17 mouse cellular contexts compared by ENCODE assay signal in genomic region chr19:58896216-58896615, GRCm38 (mm10). TPM values are rescaled to one million over a fixed set of nuclear protein-coding genes. Genes with fewer than 3 reads are reported as not detected.
DNase-seq lines count a peak whose midpoint lies in the region; TF ChIP-seq lines count a peak whose summit lies in the region.
"Had no signal": no experiment of that assay in that cellular context is flagged by ENCODE, and none has a peak within 500 bp of the region (broad histone marks: within the 10 kb centered on the region; RNA-seq: fewer than 3 reads in every experiment).

No protein-coding gene starts in this region.

- no peaks in the 10 kb centered on the region for H3K27me3 ChIP-seq in cerebellum, adult 2 months (ENCODE audit: control insufficient read depth, insufficient read depth, low read length)
- H3K27me3 ChIP-seq in heart, embryonic 10.5 days (ENCODE audit: insufficient read depth, poor library complexity, severe bottlenecking) = no peaks in the 10 kb centered on the region
- H3K27me3 ChIP-seq: heart, embryonic 15.5 days; liver, embryonic 12.5 days had no signal

- TF ChIP-seq POLR2A in cerebellum, adult 2 months (IDR thresholded peaks at IDR 0.05; ENCODE audit: borderline replicate concordance, insufficient read depth, low read length) = no peak

- no peaks in the 10 kb centered on the region for H3K36me3 ChIP-seq in heart, embryonic 10.5 days
- H3K36me3 ChIP-seq: heart, embryonic 15.5 days; liver, embryonic 12.5 days; midbrain, embryonic 10.5 days had no signal

- intact Hi-C loops in left cerebral cortex, postnatal 14 days (cut with DNase I) = no loop called here

- 22% methylated on average over 3 of the region's 3 CpGs for WGBS in cerebellum, adult 2 months
- 86% methylated on average over 3 of the region's 3 CpGs for WGBS in heart, embryonic 10.5 days

- no peak overlapping the region for H3K27ac ChIP-seq in cerebellum, adult 2 months (ENCODE audit: insufficient read depth, low read length)
- H3K27ac ChIP-seq in heart, embryonic 10.5 days = no peak overlapping the region
- H3K27ac ChIP-seq: heart, embryonic 15.5 days; liver, embryonic 12.5 days; midbrain, embryonic 10.5 days had no signal

- DNase-seq in layer of hippocampus, adult 18-20 months (ENCODE audit: low spot score in 2 of 2) = peak; percentile 23 to 46
- DNase-seq in layer of hippocampus, postnatal 14 days (ENCODE audit: low spot score in 2 of 2) = no peak
- peak; percentile 82 to 86 for DNase-seq in cerebellum, adult 2 months
- DNase-seq in left cerebral cortex, postnatal 14 days (ENCODE audit: low spot score in 2 of 2) = peak; percentile 33 to 40
- DNase-seq in right cerebral cortex, postnatal 4 days = peak; percentile 28
- no peak for DNase-seq in heart, embryonic 10.5 days (ENCODE audit: low spot score)
- DNase-seq in ovary, postnatal 36 days (ENCODE audit: low spot score) = no peak
- DNase-seq: adrenal gland, postnatal 36 days; kidney, postnatal 14 days had no signal

- H3K9me3 ChIP-seq in heart, embryonic 10.5 days = 0 out of 2 replicates have a peak, but pooled peaks cover 5% of the 10 kb centered on the region
- H3K9me3 ChIP-seq: heart, embryonic 15.5 days had no signal

- H3K4me1 ChIP-seq in cerebellum, adult 2 months (ENCODE audit: control insufficient read depth, insufficient read depth, low read length) = peaks cover 15% of the 10 kb centered on the region; the same call in 1 of the 2 replicates
- peaks cover 3% of the 10 kb centered on the region; the same call in 1 of the 2 replicates for H3K4me1 ChIP-seq in heart, embryonic 10.5 days
- H3K4me1 ChIP-seq: heart, embryonic 15.5 days; liver, embryonic 12.5 days; midbrain, embryonic 10.5 days had no signal

- no peak for TF ChIP-seq CTCF in cerebellum, adult 2 months (IDR thresholded peaks at IDR 0.05; ENCODE audit: borderline replicate concordance, insufficient read depth, low read depth, low read length)

- no peak overlapping the region for H3K4me3 ChIP-seq in cerebellum, adult 2 months (replicated peaks; ENCODE audit: insufficient read depth, low read depth, low read length)
- H3K4me3 ChIP-seq in heart, embryonic 10.5 days = no peak overlapping the region
- H3K4me3 ChIP-seq: heart, embryonic 15.5 days; liver, embryonic 12.5 days; midbrain, embryonic 10.5 days; myocyte had no signal

RNA-seq across cellular contexts. Expression of gene Eno4, which starts 47.0 kb away (rescaled TPM):
- 1 to 10 TPM; 1.3 to 1.5 TPM for total RNA-seq in layer of hippocampus, adult 18-20 months (2021)
- total RNA-seq in layer of hippocampus, postnatal 14 days (2021) = 1 to 10 TPM; 1.7 to 2.1 TPM
- polyA plus RNA-seq in cerebellum, adult 2 months (2012; rRNA removed) = 1.9 and 2.1 TPM in 2 replicates
- 1 to 10 TPM; 1.6 to 1.8 TPM for total RNA-seq in left cerebral cortex, postnatal 14 days (2021)
- polyA plus RNA-seq in heart, embryonic 10.5 days (2016; fragmentation: Nextera tagmentation; extraction: Ambion mirVana) = 0.31 and 0.34 TPM in 2 replicates
- total RNA-seq: common myeloid progenitor, adult 5-6 weeks; granulocyte monocyte progenitor cell, adult 5-6 weeks; MEL had no signal
- polyA plus RNA-seq: spleen, adult 2 months had no signal

RNA-seq across cellular contexts. Expression of gene Hspa12a, which starts 47.2 kb away (rescaled TPM):
- total RNA-seq in layer of hippocampus, adult 18-20 months (2021) = 100 to 1,000 TPM; 238 to 250 TPM
- 100 to 1,000 TPM; 256 to 270 TPM for total RNA-seq in layer of hippocampus, postnatal 14 days (2021)
- polyA plus RNA-seq in cerebellum, adult 2 months (2012; rRNA removed) = 102 and 103 TPM in 2 replicates
- 100 to 1,000 TPM; 224 to 233 TPM for total RNA-seq in left cerebral cortex, postnatal 14 days (2021)
- polyA plus RNA-seq in heart, embryonic 10.5 days (2016; fragmentation: Nextera tagmentation; extraction: Ambion mirVana) = 4.9 and 7.5 TPM in 2 replicates
- total RNA-seq: common myeloid progenitor, adult 5-6 weeks; MEL had no signal

Comparison
In these comparisons a context has a peak if more than half of its experiments do, and no peak if none do; other contexts are left out.
1. DNase-seq: peak in layer of hippocampus, adult 18-20 months (2 of 2), cerebellum, adult 2 months (2 of 2), left cerebral cortex, postnatal 14 days (2 of 2) and right cerebral cortex, postnatal 4 days (single experiment); none in layer of hippocampus, postnatal 14 days (0 of 2), heart, embryonic 10.5 days (single experiment) and ovary, postnatal 36 days (single experiment).